Mouse (Mus musculus) lung, embryonic 15.5 days (tissue): ENCODE results near the gene BC055324. TPM values are rescaled to one million over a fixed set of nuclear protein-coding genes. Genes with fewer than 3 reads are reported as not detected.
"Not testable (repeated sequence)": the region's sequence is repeated elsewhere in the genome, so short reads cannot be mapped to it uniquely, and the experiment has no call there.

ENCODE experiments used
- ATAC-seq: fragments of 200-750 bp; cut with Nextera tagmentation; 2 replicates; pipeline ENCODE4 v1.8.0; 2017; ENCODE audit warnings: moderate number of reproducible peaks, borderline replicate concordance; ENCODE audit not compliant: low FRiP score, low TSS enrichment; ENCODE audit errors: extremely low read depth
- H3K27ac ChIP-seq: fragments of 300-500 bp; sonication (generic); 2 replicates; pipeline ENCODE4 v1.5.1; 2015; ENCODE audit warnings: moderate library complexity, mild to moderate bottlenecking, inconsistent platforms
- H3K27me3 ChIP-seq: fragments of 300-500 bp; sonication (generic); 2 replicates; pipeline ENCODE4 v1.6.1; 2015; ENCODE audit warnings: inconsistent platforms
- H3K36me3 ChIP-seq: fragments of 300-500 bp; sonication (generic); 2 replicates; pipeline ENCODE4 v1.6.1; 2015; ENCODE audit warnings: inconsistent platforms
- H3K4me1 ChIP-seq: fragments of 300-500 bp; sonication (generic); 2 replicates; pipeline ENCODE4 v1.6.1; 2015; ENCODE audit warnings: inconsistent platforms
- H3K4me2 ChIP-seq: fragments of 300-500 bp; sonication (generic); 2 replicates; pipeline ENCODE4 v1.6.1; 2015; ENCODE audit warnings: inconsistent platforms, mild to moderate bottlenecking, moderate library complexity
- H3K4me3 ChIP-seq: fragments of 300-500 bp; sonication (generic); 2 replicates; pipeline ENCODE4 v1.5.1; 2015; ENCODE audit warnings: mild to moderate bottlenecking, inconsistent platforms
- H3K9ac ChIP-seq: fragments of 300-500 bp; sonication (generic); 2 replicates; pipeline ENCODE4 v1.6.1; 2015; ENCODE audit warnings: inconsistent platforms
- H3K9me3 ChIP-seq: fragments of 300-500 bp; sonication (generic); 2 replicates; pipeline ENCODE4 v1.6.1; 2016; ENCODE audit warnings: inconsistent platforms
- WGBS: fragments of 180-500 bp; shearing (Covaris S2); methylation state at CpG from one replicate; pipeline ENCODE4 v1.1.7; 2015; 5-methylcytosine and 5-hydroxymethylcytosine counted together
- polyA plus RNA-seq: library from polyadenylated mRNA; unstranded; fragments of >200 nt; fragmentation: Nextera tagmentation; extraction: Ambion mirVana; gene quantifications from 2 replicates; pipeline ENCODE4 v1.2.1, GENCODE M21; 2015

Gene BC055324
- polyA plus RNA-seq, result 27.2 and 28.5 TPM in 2 replicates

GRCm38 (mm10) chr1:163994721-163995608, at the start of gene BC055324, which contains the start of gene Mettl18:
BC055324 (minus strand) TSS chr1:163994796.
Mettl18 (plus strand) TSS chr1:163994889.
- Histone ChIP-seq H3K4me1 (peaks cover 7% of the 10 kb centered on the region), H3K9ac (peak within 1 kb of the TSS; percentile 73), H3K36me3 (no peaks in the 10 kb centered on the region), H3K4me2 (peak within 1 kb of the TSS; percentile 59), H3K27me3 (no peaks in the 10 kb centered on the region), H3K27ac (peak within 1 kb of the TSS; percentile 65), H3K4me3 (peak within 1 kb of the TSS; percentile 72), H3K9me3 (no peaks in the 10 kb centered on the region)
- 2% methylated on average over 43 of the region's 43 CpGs for WGBS
- ATAC-seq, result peak; percentile 97

- Histone ChIP-seq H3K4me1 (no peaks in the 10 kb centered on the region), H3K4me3 (no peak overlapping the region), H3K27me3 (no peaks in the 10 kb centered on the region), H3K27ac (no peak overlapping the region), H3K4me2 (no peak overlapping the region), H3K9ac (no peak overlapping the region), H3K9me3 (no peaks in the 10 kb centered on the region), H3K36me3 (no peaks in the 10 kb centered on the region)
- 33% methylated on average over 3 of the region's 3 CpGs for WGBS
- no peak for ATAC-seq
Measured at GRCm38 (mm10) chr1:164043549-164043948, 49.0 kb upstream of the BC055324 start.

- Histone ChIP-seq H3K9me3 (no peaks in the 10 kb centered on the region), H3K4me3 (no peak overlapping the region), H3K4me1 (no peaks in the 10 kb centered on the region), H3K27ac (no peak overlapping the region), H3K9ac (no peak overlapping the region), H3K27me3 (no peaks in the 10 kb centered on the region), H3K36me3 (no peaks in the 10 kb centered on the region), H3K4me2 (no peak overlapping the region)
- no peak for ATAC-seq
- WGBS, result 72% methylated on average over 10 of the region's 10 CpGs
Measured at GRCm38 (mm10) chr1:164040385-164041135, 46.0 kb upstream of the BC055324 start.

- 51% methylated on average over 5 of the region's 5 CpGs for WGBS
- Histone ChIP-seq H3K27ac (no peak overlapping the region), H3K27me3 (no peaks in the 10 kb centered on the region), H3K4me3 (no peak overlapping the region), H3K4me1 (no peaks in the 10 kb centered on the region), H3K9me3 (no peaks in the 10 kb centered on the region), H3K9ac (no peak overlapping the region), H3K36me3 (no peaks in the 10 kb centered on the region), H3K4me2 (no peak overlapping the region)
- ATAC-seq, result no peak
Measured at GRCm38 (mm10) chr1:164027416-164027815, 32.8 kb upstream of the BC055324 start.

GRCm38 (mm10) chr1:164025685-164026084, 31.1 kb upstream of the BC055324 start:
- H3K9ac ChIP-seq, result no peak overlapping the region
- WGBS, result 89% methylated on average over 4 of the region's 4 CpGs
- no peaks in the 10 kb centered on the region for H3K27me3 ChIP-seq
- no peaks in the 10 kb centered on the region for H3K4me1 ChIP-seq
- no peaks in the 10 kb centered on the region for H3K9me3 ChIP-seq
- no peak overlapping the region for H3K27ac ChIP-seq
- no peaks in the 10 kb centered on the region for H3K36me3 ChIP-seq
- ATAC-seq, result no peak
- H3K4me3 ChIP-seq, result no peak overlapping the region
- H3K4me2 ChIP-seq, result no peak overlapping the region

GRCm38 (mm10) chr1:164022106-164022505, 27.5 kb upstream of the BC055324 start:
- not testable (repeated sequence) for H3K4me3 ChIP-seq, H3K4me2 ChIP-seq, H3K27ac ChIP-seq, ATAC-seq, H3K4me1 ChIP-seq, H3K9me3 ChIP-seq, H3K36me3 ChIP-seq, H3K27me3 ChIP-seq, H3K9ac ChIP-seq
- 71% methylated on average over 5 of the region's 5 CpGs for WGBS

GRCm38 (mm10) chr1:164020746-164021145, 26.1 kb upstream of the BC055324 start:
- not testable (repeated sequence) for H3K4me2 ChIP-seq, H3K36me3 ChIP-seq, ATAC-seq, H3K4me3 ChIP-seq, H3K27me3 ChIP-seq, H3K4me1 ChIP-seq, H3K9ac ChIP-seq, H3K27ac ChIP-seq, H3K9me3 ChIP-seq
- WGBS, result 81% methylated on average over 3 of the region's 3 CpGs

GRCm38 (mm10) chr1:164019789-164020188, 25.2 kb upstream of the BC055324 start:
- no peak overlapping the region for H3K27ac ChIP-seq

GRCm38 (mm10) chr1:164018221-164018896, 23.8 kb upstream of the BC055324 start:
- WGBS, result 79% methylated on average over 16 of the region's 16 CpGs
- Histone ChIP-seq H3K36me3 (no peaks in the 10 kb centered on the region), H3K4me2 (no peak overlapping the region), H3K9me3 (no peaks in the 10 kb centered on the region), H3K4me3 (no peak overlapping the region), H3K9ac (no peak overlapping the region), H3K27ac (no peak overlapping the region), H3K27me3 (no peaks in the 10 kb centered on the region), H3K4me1 (no peaks in the 10 kb centered on the region)
- no peak for ATAC-seq

More at GRCm38 (mm10) chr1:164019789-164020188, 25.2 kb upstream of the BC055324 start:
- H3K36me3 ChIP-seq, result no peaks in the 10 kb centered on the region
- no peak overlapping the region for H3K4me2 ChIP-seq
- H3K4me3 ChIP-seq, result no peak overlapping the region
- WGBS, result 57% methylated on average over 6 of the region's 6 CpGs
- H3K4me1 ChIP-seq, result no peaks in the 10 kb centered on the region
- no peaks in the 10 kb centered on the region for H3K27me3 ChIP-seq
- ATAC-seq, result no peak
- H3K9me3 ChIP-seq, result no peaks in the 10 kb centered on the region
- H3K9ac ChIP-seq, result no peak overlapping the region

- no peak overlapping the region for H3K4me2 ChIP-seq
- ATAC-seq, result no peak
- no peaks in the 10 kb centered on the region for H3K36me3 ChIP-seq
- no peaks in the 10 kb centered on the region for H3K4me1 ChIP-seq
- no peak overlapping the region for H3K4me3 ChIP-seq
- WGBS, result 43% methylated on average over 1 of the region's 1 CpGs
- H3K9me3 ChIP-seq, result no peaks in the 10 kb centered on the region
- H3K27me3 ChIP-seq, result no peaks in the 10 kb centered on the region
- no peak overlapping the region for H3K27ac ChIP-seq
- H3K9ac ChIP-seq, result no peak overlapping the region
Measured at GRCm38 (mm10) chr1:164014616-164015015, 20.0 kb upstream of the BC055324 start.

- Histone ChIP-seq H3K4me2 (no peak overlapping the region), H3K9ac (no peak overlapping the region), H3K36me3 (no peaks in the 10 kb centered on the region), H3K4me3 (no peak overlapping the region), H3K9me3 (no peaks in the 10 kb centered on the region), H3K4me1 (no peaks in the 10 kb centered on the region), H3K27me3 (no peaks in the 10 kb centered on the region), H3K27ac (no peak overlapping the region)
- WGBS, result 41% methylated on average over 2 of the region's 2 CpGs
- ATAC-seq, result no peak
Measured at GRCm38 (mm10) chr1:164009235-164009634, 14.6 kb upstream of the BC055324 start.
